Mouse (Mus musculus) A20 (cell line): ENCODE results near the gene Cnot6.
A peak's percentile ranks its signal among the peaks of the same experiment; 100 is the strongest.

Experiments
- DNase-seq: peaks from one replicate; pipeline ENCODE4 v3.0.0-alpha.2; 2011; ENCODE audit warnings: low read depth, low spot score

Gene Cnot6

DNA sequence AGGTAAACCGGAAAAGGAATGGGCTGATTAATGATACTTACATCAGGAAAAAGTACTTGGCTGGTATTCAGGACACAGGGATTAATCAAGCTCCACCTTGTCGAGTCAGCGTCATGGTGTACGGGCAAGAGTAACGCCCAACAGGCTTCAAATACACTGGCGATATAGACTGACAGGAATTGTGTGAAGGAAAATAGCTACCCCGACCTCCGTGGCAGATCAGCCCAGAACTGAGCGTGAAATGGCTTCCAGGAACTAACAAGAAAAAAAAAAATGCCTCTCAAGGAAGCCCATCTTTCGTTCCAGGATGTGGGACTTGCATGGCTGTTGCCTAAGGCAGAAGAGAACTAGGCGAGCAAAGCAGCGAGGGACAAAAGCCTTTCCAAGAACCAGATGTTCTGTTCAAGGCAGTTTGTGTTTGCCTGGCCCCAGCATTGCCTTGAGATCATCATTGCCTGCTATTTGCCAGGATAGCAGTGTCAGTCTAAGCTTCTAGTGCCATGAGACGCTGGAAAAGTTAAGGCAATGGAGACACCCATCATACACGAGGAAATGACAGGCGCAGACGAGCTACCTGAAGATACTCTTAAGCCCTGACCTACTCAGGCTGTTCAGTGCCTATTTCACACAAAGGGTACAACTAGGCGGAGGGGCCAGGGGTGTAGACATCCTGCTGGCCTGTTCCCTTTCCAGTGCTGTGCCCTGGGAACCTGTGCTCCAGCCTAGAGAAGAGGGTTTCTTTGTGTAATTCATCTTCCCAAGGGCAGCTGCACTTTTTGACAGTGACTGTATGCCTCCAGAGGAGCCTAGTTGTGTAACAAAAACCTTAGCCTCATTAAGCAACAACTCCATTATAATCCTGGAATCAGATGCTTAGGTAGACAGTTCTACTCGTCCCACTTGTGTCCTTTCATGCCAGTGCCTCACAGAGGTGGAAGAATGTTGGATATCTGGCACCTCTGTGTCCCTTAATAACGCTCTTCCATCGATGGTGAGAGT is 1.1 kb upstream of the Cnot6 start:
- DNase-seq, result no peak

DNA sequence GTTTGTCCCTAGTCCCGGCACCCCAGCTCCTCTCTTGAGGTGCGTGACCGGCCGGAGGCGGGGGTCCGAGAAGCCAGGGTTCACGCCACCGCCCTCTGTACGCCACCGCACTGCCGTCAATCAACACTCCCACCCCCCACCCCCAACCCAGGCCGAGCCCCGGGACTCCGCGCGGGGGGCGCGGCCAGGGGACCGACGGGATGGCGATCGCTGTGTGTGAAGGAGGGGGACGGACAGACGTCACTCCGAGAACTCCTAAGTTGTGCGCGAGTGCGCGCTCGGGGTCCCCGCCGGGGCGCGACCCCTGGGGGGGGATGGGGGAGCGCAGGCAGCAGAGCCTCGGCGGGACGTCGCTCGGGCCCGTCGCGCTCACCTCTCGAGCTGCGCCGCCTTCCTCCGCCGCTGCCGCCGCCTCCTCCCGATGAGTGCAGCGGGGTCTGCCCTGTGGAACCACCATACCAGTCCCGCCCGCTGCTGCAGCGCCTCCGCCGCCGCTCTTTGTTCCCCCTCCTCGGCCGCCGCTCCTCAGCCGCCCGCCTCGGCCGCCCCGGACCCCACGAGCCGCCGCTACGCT is 455 bp downstream of the Cnot6 start:
- peak; percentile 60 for DNase-seq

- no peak for DNase-seq
Measured at GRCm38 (mm10) chr11:49710664-49711063, 1.9 kb downstream of the Cnot6 start.

GRCm38 (mm10) chr11:49707834-49708233 is 4.7 kb downstream of the Cnot6 start:
- DNase-seq, result no peak

DNA sequence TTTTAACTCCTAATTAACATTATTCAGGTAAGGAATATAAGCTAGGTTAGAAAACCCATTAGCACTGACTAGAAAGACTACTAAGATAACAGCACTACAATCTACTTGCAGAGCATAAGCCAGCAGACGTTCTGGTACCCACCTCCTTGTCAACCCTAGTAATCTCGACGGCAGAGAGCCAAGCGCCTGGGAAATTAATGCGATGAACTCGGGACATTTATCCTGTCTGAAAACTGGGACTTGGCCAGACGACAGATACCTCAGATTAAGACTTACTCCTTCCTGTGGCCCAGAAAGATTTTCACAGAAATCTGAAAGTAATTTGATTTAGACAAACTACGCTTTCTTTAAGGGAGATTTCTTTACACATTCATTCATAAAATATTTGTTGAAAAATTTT is 7.7 kb downstream of the Cnot6 start:
- DNase-seq, result no peak

GRCm38 (mm10) chr11:49702014-49702413 is 10.5 kb downstream of the Cnot6 start:
- no peak for DNase-seq

GRCm38 (mm10) chr11:49699079-49699478 is 13.4 kb downstream of the Cnot6 start:
- no peak for DNase-seq

DNA sequence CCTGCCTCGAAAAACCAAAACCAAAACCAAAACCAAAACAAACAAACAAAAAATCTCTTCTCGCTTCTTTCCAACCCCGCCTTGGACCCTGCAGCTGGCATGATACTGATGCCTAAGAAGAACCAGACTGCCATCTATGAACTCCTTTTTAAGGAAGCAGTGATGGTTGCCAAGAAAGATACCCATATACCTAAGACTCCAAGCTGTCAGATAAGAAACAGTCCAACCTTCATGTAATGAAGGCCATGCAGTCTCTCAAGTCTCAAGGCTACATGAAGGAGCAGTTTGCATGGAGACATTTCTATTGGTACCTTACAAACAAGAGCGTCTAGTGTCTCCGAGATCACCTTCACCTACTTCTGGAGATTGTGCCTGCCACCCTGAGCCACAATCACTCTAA is 14.7 kb downstream of the Cnot6 start:
- peak; percentile 64 for DNase-seq

DNA sequence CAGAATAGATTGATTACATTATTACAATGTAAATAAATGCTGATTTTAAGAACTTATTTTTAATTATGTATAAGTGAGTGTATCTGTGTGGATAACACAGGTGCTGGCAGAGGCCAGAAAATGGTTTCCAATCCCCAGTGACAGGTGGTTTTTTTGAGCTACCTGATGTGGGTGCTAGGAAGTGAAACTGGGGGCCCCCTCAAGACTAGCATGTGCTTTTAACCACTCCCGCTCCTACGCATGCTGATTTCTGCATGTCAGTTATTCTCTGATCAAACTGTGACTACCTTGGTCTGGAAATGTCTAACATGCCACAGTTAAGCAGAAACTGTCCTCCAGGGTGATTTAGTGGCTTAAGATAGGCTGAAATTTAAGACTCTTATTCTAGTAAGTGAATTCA is 16.1 kb downstream of the Cnot6 start:
- DNase-seq, result peak; percentile 88

DNA sequence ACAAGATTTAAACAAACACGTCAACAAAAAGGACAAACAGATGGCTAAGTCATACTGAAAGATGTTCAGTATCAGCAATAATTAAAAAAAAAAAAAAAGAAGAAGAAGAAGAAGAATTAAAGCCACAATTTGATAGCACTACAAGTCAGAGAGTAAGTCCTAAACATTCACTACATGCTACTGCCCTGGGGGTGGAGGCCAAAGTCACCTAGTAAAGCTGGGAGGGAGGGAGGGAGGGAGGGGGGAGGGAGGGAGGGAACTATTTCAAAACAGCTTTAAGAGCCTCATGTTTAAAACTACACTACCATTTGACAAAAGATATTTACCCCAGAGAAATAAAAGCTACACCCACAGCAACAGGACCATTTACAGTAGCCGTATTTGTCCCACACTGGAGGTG is 16.8 kb downstream of the Cnot6 start:
- DNase-seq, result no peak

DNA sequence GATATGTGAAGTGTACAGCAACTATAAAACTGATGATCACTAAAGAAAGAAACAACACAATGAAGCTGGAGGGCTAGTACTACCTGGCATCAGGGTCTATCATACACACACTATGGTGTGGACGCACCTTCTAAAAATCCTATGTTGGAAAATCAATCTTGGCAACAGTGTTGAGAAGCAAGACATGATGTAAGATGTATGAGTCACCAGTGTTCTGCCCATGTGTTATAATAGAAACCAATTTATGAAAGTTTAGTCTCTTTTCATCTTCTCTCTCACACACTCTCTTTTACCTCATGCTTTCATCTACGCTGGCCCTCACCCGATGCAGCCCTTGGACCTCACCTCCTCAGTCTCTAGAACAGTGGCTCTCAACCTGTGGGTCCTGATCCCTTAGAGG is 17.5 kb downstream of the Cnot6 start:
- DNase-seq, result no peak

GRCm38 (mm10) chr11:49684237-49684973 is 28.1 kb downstream of the Cnot6 start:
- DNase-seq, result no peak

GRCm38 (mm10) chr11:49673433-49673832 is 39.1 kb downstream of the Cnot6 start:
- no peak for DNase-seq

DNA sequence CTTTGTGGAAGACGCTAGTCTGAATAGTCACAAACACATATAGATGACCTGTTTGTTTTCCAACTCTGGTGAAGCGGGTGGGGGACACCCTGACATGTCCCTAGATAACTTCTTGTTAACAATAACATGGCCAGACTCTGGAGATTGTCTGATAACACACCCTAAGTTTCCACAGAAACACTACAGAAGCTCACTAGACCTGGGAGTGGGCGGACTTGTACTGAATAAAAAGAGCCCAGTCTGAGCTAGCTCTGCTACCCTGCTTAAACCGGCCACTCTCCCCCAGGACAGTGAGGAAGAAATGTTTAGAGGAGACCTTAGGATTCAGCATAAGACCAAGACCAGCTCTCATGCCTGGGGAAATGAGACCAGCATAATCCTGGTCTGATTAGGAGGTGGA is 47.1 kb downstream of the Cnot6 start:
- peak; percentile 31 for DNase-seq

DNA sequence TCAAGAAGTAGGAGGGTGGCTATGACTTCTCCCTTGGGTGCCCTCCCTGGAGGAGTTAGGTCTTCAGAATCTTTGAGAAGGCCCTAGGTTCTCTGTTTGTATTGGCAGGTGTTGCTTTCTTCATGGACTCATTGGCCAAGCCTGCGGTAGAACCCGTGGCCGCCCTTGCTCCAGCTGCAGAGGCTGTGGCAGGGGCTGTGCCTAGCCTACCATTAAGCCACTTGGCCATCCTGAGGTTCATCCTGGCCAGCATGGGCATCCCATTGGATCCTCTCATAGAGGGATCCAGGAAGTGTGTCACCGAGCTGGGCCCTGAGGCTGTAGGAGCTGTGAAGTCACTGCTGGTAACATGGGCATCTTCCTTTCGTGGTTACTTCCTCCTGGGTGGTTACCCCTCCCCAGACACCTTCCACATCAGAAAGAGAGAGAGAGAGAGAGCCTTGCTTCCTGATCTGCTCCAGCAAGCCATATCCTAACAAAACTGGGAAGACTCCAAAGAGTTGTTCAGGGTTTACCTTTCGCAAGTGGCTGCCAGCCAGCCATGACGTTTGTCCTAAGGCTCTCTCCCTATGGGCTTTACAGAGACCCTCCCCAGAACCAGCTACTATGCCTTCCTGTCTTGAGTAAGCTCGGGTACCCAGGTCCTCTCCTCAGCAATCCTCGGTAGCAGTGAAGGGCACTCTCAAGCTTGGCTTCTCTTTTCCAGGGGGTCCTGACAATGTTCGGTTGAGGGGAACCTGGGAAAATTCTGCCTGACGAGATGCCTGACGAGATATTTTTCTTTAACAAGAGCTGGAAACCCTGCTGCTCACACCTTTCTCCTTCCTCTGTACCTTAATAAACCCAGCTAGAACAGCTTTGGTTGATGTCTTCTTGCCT is 48.0 kb downstream of the Cnot6 start:
- no peak for DNase-seq

GRCm38 (mm10) chr11:49663310-49663709 is 49.2 kb downstream of the Cnot6 start, which contains the start of gene Scgb3a1:
Gene Scgb3a1 (plus strand): TSS chr11:49663610.
- DNase-seq, result no peak

DNA sequence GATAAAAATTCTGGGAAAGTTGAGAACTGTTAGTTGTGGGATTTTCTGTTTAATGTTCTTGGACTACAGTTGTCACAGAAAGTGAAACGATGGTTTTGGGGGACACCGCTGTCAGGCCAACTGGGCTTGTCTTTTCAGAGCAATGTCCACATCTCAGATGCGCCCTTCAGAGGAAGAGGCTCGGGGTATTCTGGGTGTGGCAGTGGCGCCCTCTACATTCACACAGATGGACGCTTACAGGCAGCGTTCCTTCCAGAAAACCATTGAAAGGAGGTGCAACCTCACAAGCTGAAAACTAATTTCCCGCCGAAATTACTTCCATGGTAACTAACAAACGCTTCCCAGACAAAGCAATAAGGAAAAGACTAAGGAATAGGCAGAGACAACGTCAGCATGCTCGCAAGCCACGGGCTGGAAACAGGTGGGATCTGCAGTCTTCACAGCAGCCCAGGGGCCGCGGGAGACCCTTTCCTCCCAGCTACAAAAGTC is 50.2 kb downstream of the Cnot6 start:
- peak; percentile 30 for DNase-seq

DNA sequence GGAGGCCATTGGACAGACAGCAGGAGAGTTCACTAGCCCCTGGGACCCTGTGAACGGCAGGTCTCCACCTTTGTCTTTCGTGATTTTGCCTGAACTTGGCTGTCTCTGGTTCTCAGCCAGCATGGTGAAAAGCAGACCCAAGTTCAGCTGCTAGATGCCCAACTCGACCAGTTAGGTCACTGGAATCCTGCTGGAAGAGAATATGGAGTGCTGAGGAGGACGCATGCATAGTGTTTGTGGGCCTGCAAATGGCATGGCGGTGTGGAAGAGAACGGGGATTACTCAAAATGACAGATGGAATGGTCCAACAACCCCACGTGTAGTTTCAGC is 53.1 kb downstream of the Cnot6 start:
- no peak for DNase-seq

GRCm38 (mm10) chr11:49658791-49659469 is 53.6 kb downstream of the Cnot6 start:
- no peak for DNase-seq

DNA sequence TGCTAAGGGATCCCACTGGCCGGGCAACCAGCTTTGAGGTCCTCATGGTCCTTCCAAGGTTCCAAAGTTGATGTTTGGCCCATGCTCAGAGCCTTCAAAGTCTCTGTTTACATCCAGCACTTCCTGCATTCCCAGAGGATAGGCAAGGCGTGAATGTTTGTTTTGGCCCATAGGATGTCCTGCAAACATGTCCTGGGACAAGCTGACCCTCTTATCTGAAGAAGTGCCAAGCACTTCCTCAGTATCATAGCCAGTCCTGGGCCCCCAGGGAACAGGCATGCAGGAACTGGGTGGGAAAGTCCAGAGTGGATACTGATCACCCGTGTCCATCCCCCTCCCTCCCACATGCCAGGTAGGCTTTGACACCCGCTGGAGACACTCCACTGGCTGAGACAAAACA is 54.5 kb downstream of the Cnot6 start:
- DNase-seq, result no peak

GRCm38 (mm10) chr11:49655501-49655900 is 57.0 kb downstream of the Cnot6 start:
- DNase-seq, result no peak
